Mouse (Mus musculus) lung, postnatal 0 days (tissue): ENCODE results near the gene Zfp839.

Experiments
- CTCF ChIP-seq: IDR thresholded peaks from 2 replicates; pipeline ENCODE4 v1.5.1; 2016; ENCODE audit warnings: antibody characterized with exemption, mild to moderate bottlenecking
- EP300 ChIP-seq: IDR thresholded peaks from 2 replicates; pipeline ENCODE4 v1.6.1; 2016; ENCODE audit warnings: antibody characterized with exemption, mild to moderate bottlenecking, control low read depth

DNA sequence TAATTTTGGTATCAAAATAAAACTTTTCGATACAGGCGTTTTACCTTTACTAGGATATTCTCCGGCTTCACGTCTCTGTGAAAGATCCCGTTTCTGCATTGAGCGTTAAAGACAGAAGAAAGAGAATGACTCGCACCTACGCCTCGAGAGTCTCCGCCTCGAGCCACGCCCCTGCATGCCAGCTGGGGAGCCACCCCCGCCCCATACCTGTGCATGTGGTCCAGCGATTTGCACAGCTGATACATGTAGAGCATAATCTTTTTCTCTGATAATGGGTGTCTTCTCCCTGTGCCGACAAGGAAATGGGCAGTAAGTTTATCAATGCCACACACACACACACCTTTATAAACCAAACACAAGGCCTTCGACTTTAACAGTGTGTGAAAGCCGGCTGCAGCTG, 35.1 kb upstream of the Zfp839 start:
- TF ChIP-seq CTCF: no peak
- TF ChIP-seq EP300: no peak
